Mouse (Mus musculus) kidney, postnatal 36 days (tissue): ENCODE results near the gene Prr12.

Experiments
- DNase-seq, 2 experiments: peaks; one replicate each; pipeline ENCODE4 v3.0.0; 2021 to 2022; ENCODE audit warnings: mixed read lengths in 2 of 2

Gene Prr12

GRCm38 (mm10) chr7:45077322-45077721 lies 24.6 kb upstream of the Prr12 start:
- no peak for DNase-seq

- DNase-seq = no peak
Measured at GRCm38 (mm10) chr7:45076501-45076900, 23.8 kb upstream of the Prr12 start.

- no peak for DNase-seq
Measured at GRCm38 (mm10) chr7:45075405-45075804, 22.7 kb upstream of the Prr12 start.

- no peak for DNase-seq
Measured at GRCm38 (mm10) chr7:45073949-45074348, 21.3 kb upstream of the Prr12 start.

GRCm38 (mm10) chr7:45073171-45073707 lies 20.6 kb upstream of the Prr12 start:
- no peak for DNase-seq

- DNase-seq = peak in 1 of 2 experiments; percentile 53
Measured at GRCm38 (mm10) chr7:45072230-45072629, 19.5 kb upstream of the Prr12 start.

GRCm38 (mm10) chr7:45069671-45070070 lies 17.0 kb upstream of the Prr12 start:
- no peak for DNase-seq

GRCm38 (mm10) chr7:45068000-45068318 lies 15.3 kb upstream of the Prr12 start:
- DNase-seq = peak; percentile 51 to 78

GRCm38 (mm10) chr7:45067190-45067999 lies 14.7 kb upstream of the Prr12 start:
- no peak for DNase-seq

- peak; percentile 96 to 98 for DNase-seq
Measured at GRCm38 (mm10) chr7:45062239-45062835, 9.7 kb upstream of the Prr12 start, which contains the start of the genes Nosip and Prrg2. Gene Nosip, plus strand, starts transcription at chr7:45062429. Gene Prrg2, minus strand, starts transcription at chr7:45062677.

- peak; percentile 89 to 91 for DNase-seq
Measured at GRCm38 (mm10) chr7:45061532-45062075, 8.9 kb upstream of the Prr12 start.

- DNase-seq = no peak
Measured at GRCm38 (mm10) chr7:45060632-45061122, 8.0 kb upstream of the Prr12 start.

GRCm38 (mm10) chr7:45058607-45059571 lies 6.2 kb upstream of the Prr12 start:
- no peak for DNase-seq

GRCm38 (mm10) chr7:45056972-45057348 lies 4.3 kb upstream of the Prr12 start:
- DNase-seq = no peak

- no peak for DNase-seq
Measured at GRCm38 (mm10) chr7:45056329-45056971, 3.8 kb upstream of the Prr12 start.

- DNase-seq = peak; percentile 96 to 99
Measured at GRCm38 (mm10) chr7:45053931-45054510, 1.3 kb upstream of the Prr12 start.

GRCm38 (mm10) chr7:45053117-45053930 lies 643 bp upstream of the Prr12 start:
- peak; percentile 59 to 80 for DNase-seq

GRCm38 (mm10) chr7:45052181-45052861 lies 360 bp downstream of the Prr12 start:
- peak; percentile 13 to 39 for DNase-seq

- no peak for DNase-seq
Measured at GRCm38 (mm10) chr7:45051601-45051974, 1.1 kb downstream of the Prr12 start.
